Mouse (Mus musculus) embryonic facial prominence, embryonic 13.5 days (tissue): ENCODE data around the gene Klk10. TPM values are rescaled to one million over a fixed set of nuclear protein-coding genes. Genes with fewer than 3 reads are reported as not detected.
A peak's percentile ranks its signal among the peaks of the same experiment; 100 is the strongest.

Source experiments
- ATAC-seq: fragments of 200-750 bp; cut with Nextera tagmentation; 2 replicates; pipeline ENCODE4 v1.8.0; 2017; ENCODE audit warnings: low read depth; ENCODE audit not compliant: insufficient number of reproducible peaks, insufficient read depth, low FRiP score, low TSS enrichment
- H3K27ac ChIP-seq: fragments of 300-500 bp; sonication (generic); 2 replicates; pipeline ENCODE4 v1.5.1; 2015; ENCODE audit warnings: moderate library complexity, mild to moderate bottlenecking, inconsistent platforms
- H3K27me3 ChIP-seq: fragments of 300-500 bp; sonication (generic); 2 replicates; pipeline ENCODE4 v1.6.1; 2015; ENCODE audit warnings: mild to moderate bottlenecking, inconsistent platforms
- H3K36me3 ChIP-seq: fragments of 300-500 bp; sonication (generic); 2 replicates; pipeline ENCODE4 v1.6.1; 2015; ENCODE audit warnings: mild to moderate bottlenecking, inconsistent platforms
- H3K4me1 ChIP-seq: fragments of 300-500 bp; sonication (generic); 2 replicates; pipeline ENCODE4 v1.6.1; 2015; ENCODE audit warnings: inconsistent platforms
- H3K4me2 ChIP-seq: fragments of 300-500 bp; sonication (generic); 2 replicates; pipeline ENCODE4 v1.6.1; 2015; ENCODE audit warnings: moderate library complexity, mild to moderate bottlenecking, inconsistent platforms
- H3K4me3 ChIP-seq: fragments of 300-500 bp; sonication (generic); 2 replicates; pipeline ENCODE4 v1.5.1; 2015; ENCODE audit warnings: mild to moderate bottlenecking, inconsistent platforms
- H3K9ac ChIP-seq: fragments of 300-500 bp; sonication (generic); 2 replicates; pipeline ENCODE4 v1.6.1; 2015; ENCODE audit warnings: mild to moderate bottlenecking, inconsistent platforms
- H3K9me3 ChIP-seq: fragments of 300-500 bp; sonication (generic); 2 replicates; pipeline ENCODE4 v1.6.1; 2016; ENCODE audit warnings: inconsistent platforms
- WGBS: fragments of 180-500 bp; shearing (Covaris S2); methylation state at CpG from one replicate; pipeline ENCODE4 v1.1.7; 2015; ENCODE audit warnings: mixed read lengths; 5-methylcytosine and 5-hydroxymethylcytosine counted together
- polyA plus RNA-seq: library from polyadenylated mRNA; unstranded; fragments of >200 nt; fragmentation: Nextera tagmentation; extraction: Ambion mirVana; gene quantifications from 2 replicates; pipeline ENCODE4 v1.2.1, GENCODE M21; 2015

The Klk10 gene
- 3.0 and 3.6 TPM in 2 replicates for polyA plus RNA-seq

DNA sequence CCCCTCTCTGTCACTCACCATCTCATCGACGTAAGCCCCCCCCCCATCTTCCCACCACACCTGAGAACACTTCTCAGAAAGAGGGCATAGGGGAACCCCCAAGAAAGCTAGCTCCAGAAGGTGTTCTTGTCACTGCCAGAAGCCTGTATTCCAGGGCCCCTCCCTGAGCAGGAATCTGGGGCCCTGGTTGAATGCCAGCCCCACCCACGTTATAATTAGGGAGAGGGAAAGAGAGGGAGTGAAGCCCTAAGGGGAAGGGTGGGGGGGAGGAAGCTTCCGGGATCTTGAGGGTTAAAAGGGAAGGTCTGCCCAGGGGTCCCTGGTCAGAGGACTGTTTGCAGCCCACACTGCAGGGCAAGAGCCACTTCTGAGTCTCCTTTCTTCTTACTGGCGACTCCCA lies at the start of gene Klk10:
Gene Klk10 (plus strand): TSS at position 290 of the 400 bp plus-strand sequence.
- H3K27ac ChIP-seq, result no peak within 1 kb of the TSS

DNA sequence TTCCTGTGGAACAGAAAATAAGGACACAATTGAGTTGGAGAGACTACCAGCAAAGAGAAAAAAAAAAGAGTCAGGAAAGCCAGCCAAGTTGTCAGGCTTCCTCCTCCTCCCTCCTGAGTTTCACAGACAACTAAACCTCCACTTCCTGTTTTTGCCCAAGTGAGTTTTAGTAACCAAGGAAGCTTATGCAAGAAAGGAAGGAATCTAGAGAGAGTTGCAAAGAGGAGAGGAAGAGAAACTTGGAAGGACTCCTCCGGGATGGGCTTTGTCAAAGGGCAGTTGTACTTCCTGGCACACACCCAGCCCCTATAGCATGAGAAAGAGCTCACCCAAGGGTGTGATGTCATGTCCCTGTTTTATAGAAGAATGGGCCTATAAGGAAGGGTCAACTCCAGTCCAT lies 33.0 kb upstream of the Klk10 start:
- H3K27ac ChIP-seq, result no peak overlapping the region
- no peak for ATAC-seq
- 66% methylated on average over 1 of the region's 1 CpGs for WGBS
- H3K9ac ChIP-seq, result no peak overlapping the region
- H3K4me3 ChIP-seq, result no peak overlapping the region
- no peaks in the 10 kb centered on the region for H3K4me1 ChIP-seq
- no peaks in the 10 kb centered on the region for H3K36me3 ChIP-seq
- no peaks in the 10 kb centered on the region for H3K27me3 ChIP-seq
- no peak overlapping the region for H3K4me2 ChIP-seq
- no peaks in the 10 kb centered on the region for H3K9me3 ChIP-seq

More for the DNA sequence above, at the start of gene Klk10:
- 36% methylated on average over 5 of the region's 5 CpGs for WGBS
- H3K9me3 ChIP-seq, result no peaks in the 10 kb centered on the region
- H3K4me3 ChIP-seq, result no peak within 1 kb of the TSS
- peaks cover 15% of the 10 kb centered on the region for H3K4me1 ChIP-seq
- no peak for ATAC-seq
- no peak within 1 kb of the TSS for H3K4me2 ChIP-seq
- H3K36me3 ChIP-seq, result no peaks in the 10 kb centered on the region
- H3K27me3 ChIP-seq, result peaks cover 12% of the 10 kb centered on the region
- no peak within 1 kb of the TSS for H3K9ac ChIP-seq

DNA sequence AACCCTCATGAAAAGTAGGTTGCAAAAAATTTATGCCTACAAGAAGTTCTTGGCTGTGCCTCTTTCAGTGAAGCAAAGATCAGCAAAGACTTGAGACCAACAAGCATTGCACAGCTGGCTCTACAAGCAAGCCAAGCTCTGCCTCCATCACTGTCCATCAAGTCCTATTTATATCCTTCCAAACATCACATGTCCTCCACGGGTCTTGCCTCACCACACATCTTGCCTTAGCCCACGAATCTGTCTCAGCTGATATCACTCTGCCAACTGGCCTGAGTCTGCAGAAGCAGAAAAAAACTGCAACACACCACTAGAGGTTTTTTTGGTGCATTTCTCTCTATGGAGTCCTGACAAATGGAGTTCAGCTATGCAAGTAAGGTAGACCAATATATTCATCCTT lies 28.0 kb upstream of the Klk10 start:
- H3K4me2 ChIP-seq, result no peak overlapping the region
- no peaks in the 10 kb centered on the region for H3K9me3 ChIP-seq
- no peak for ATAC-seq
- no peaks in the 10 kb centered on the region for H3K36me3 ChIP-seq
- no peak overlapping the region for H3K9ac ChIP-seq
- no peak overlapping the region for H3K27ac ChIP-seq
- no peak overlapping the region for H3K4me3 ChIP-seq
- WGBS, result 62% methylated on average over 2 of the region's 2 CpGs
- no peaks in the 10 kb centered on the region for H3K27me3 ChIP-seq
- no peaks in the 10 kb centered on the region for H3K4me1 ChIP-seq

DNA sequence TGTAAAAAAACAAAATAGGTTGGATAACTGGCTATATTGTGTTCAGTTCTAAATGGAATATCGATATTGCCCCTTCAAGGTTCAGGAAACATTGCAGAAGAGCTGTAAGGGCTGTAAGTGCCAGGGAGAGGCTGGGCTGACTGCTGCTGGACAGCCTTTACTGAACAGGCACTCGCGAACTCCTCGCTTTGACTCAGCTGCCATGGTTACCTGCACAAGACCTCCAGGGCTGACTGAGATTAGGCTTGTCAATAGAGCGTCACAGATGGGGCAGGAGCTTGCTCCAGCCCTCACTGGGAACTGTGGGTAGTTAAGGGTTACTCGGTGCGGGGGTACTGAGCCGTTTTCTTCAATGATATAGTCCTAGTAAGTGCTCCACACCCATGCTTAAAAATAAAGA lies 14.4 kb upstream of the Klk10 start:
- no peak overlapping the region for H3K4me3 ChIP-seq
- H3K4me2 ChIP-seq, result no peak overlapping the region
- no peaks in the 10 kb centered on the region for H3K27me3 ChIP-seq
- H3K9me3 ChIP-seq, result no peaks in the 10 kb centered on the region
- no peaks in the 10 kb centered on the region for H3K36me3 ChIP-seq
- no peaks in the 10 kb centered on the region for H3K4me1 ChIP-seq
- no peak overlapping the region for H3K27ac ChIP-seq
- H3K9ac ChIP-seq, result no peak overlapping the region
- ATAC-seq, result no peak
- WGBS, result 43% methylated on average over 8 of the region's 8 CpGs

DNA sequence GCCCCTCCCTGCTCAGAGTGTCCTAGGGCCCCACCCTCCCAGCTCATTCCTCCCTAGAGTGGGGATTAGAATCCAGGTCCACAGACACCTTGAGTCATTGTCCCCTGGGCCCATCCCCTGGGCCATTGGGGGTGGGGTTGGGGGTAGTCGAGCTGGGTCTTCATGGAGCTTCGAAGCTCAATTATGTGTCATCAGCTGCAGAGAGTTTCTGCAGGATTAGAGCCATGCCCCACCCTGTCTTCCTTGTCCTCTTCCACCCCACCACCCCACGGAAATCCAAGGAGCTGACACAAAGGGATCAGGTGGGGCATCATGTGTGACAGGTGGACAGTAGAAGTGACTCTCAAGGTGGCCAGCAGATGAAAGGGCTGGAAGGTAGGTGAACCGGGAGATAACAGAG lies 12.2 kb upstream of the Klk10 start, which contains the start of gene Klk12:
Gene Klk12 (plus strand): TSS at position 301 of the 400 bp plus-strand sequence.
- no peak within 1 kb of the TSS for H3K4me3 ChIP-seq
- 74% methylated on average over 4 of the region's 4 CpGs for WGBS
- no peak within 1 kb of the TSS for H3K9ac ChIP-seq
- H3K4me1 ChIP-seq, result no peaks in the 10 kb centered on the region
- H3K4me2 ChIP-seq, result no peak within 1 kb of the TSS
- no peaks in the 10 kb centered on the region for H3K9me3 ChIP-seq
- no peaks in the 10 kb centered on the region for H3K27me3 ChIP-seq
- ATAC-seq, result no peak
- no peaks in the 10 kb centered on the region for H3K36me3 ChIP-seq
- H3K27ac ChIP-seq, result no peak within 1 kb of the TSS

DNA sequence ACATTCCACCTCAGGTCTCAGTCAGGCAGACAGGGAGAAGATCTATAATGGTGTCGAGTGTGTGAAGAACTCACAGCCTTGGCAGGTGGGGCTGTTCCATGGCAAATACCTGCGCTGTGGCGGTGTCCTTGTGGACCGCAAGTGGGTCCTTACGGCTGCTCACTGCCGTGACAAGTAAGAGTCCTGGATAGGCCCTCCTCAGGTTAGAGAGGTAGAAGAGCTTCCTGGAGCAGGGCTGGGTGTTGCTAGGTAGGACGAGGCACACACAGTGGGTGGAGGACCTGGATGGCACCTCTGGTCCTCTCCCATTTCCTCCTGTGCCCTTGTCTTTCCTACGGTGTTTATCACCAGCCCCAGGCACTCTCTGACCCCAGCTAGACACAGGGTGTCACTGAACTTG lies 11.2 kb upstream of the Klk10 start:
- WGBS, result 92% methylated on average over 8 of the region's 8 CpGs
- Histone ChIP-seq H3K4me1 (no peaks in the 10 kb centered on the region), H3K27me3 (no peaks in the 10 kb centered on the region), H3K9me3 (no peaks in the 10 kb centered on the region), H3K36me3 (no peaks in the 10 kb centered on the region), H3K4me3 (no peak overlapping the region), H3K27ac (no peak overlapping the region), H3K4me2 (no peak overlapping the region), H3K9ac (no peak overlapping the region)
- no peak for ATAC-seq

DNA sequence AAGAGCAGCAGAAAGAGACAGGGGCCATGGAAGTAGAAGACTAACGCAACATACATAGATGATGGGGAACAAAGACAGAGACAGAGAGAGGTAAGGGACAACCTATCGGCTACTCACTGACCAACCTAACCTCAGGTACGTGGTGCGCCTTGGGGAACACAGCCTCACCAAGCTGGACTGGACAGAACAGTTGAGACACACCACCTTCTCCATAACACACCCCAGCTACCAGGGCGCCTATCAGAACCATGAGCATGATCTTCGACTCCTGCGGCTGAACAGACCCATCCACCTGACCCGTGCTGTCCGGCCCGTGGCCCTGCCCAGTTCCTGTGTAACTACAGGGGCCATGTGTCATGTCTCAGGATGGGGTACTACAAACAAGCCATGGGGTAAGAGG lies 10.1 kb upstream of the Klk10 start:
- no peaks in the 10 kb centered on the region for H3K27me3 ChIP-seq
- WGBS, result 93% methylated on average over 10 of the region's 10 CpGs
- no peak overlapping the region for H3K4me3 ChIP-seq

DNA sequence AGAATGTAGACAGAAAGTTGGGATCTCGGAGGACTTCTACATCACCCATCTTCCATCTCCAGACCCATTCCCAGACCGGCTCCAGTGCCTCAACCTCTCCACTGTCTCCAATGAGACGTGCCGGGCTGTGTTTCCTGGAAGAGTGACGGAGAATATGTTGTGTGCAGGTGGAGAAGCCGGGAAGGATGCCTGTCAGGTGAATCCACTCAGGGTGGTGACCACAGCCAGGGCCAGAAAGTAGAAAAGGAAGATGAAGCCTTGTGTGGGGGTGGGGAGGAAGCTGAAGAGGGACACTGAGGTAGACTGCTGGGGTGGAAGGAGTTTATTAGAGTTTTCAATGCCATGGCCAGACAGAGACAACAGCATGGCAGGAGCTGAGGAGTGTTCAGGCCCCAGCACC lies 8.9 kb upstream of the Klk10 start:
- H3K9me3 ChIP-seq, result no peaks in the 10 kb centered on the region
- WGBS, result 93% methylated on average over 6 of the region's 6 CpGs

More for the DNA sequence above, 10.1 kb upstream of the Klk10 start:
- no peak overlapping the region for H3K27ac ChIP-seq
- ATAC-seq, result no peak
- no peak overlapping the region for H3K9ac ChIP-seq
- no peaks in the 10 kb centered on the region for H3K9me3 ChIP-seq
- no peak overlapping the region for H3K4me2 ChIP-seq
- no peaks in the 10 kb centered on the region for H3K36me3 ChIP-seq
- no peaks in the 10 kb centered on the region for H3K4me1 ChIP-seq

DNA sequence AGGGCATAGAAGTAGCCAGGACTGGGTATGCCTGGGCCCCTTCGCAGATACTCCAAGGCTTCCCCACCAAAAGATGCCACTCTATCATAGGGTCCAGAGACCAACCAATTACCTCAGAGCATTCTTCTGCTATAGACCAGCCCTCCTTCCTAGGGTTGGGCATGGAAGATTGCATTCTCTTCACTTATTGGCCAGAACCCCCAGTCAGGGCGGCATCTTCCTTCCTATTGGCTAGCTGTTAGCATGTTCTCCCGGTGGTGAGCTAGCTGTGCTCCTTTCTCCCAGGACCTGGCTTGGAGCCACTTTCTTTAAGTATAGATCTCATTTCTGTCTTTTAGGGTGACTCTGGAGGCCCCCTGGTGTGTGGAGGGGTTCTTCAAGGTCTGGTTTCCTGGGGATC lies 7.9 kb upstream of the Klk10 start:
- Histone ChIP-seq H3K9me3 (no peaks in the 10 kb centered on the region), H3K27me3 (no peaks in the 10 kb centered on the region), H3K36me3 (no peaks in the 10 kb centered on the region), H3K9ac (no peak overlapping the region), H3K27ac (no peak overlapping the region), H3K4me1 (no peaks in the 10 kb centered on the region), H3K4me2 (no peak overlapping the region), H3K4me3 (no peak overlapping the region)
- no peak for ATAC-seq
- 80% methylated on average over 3 of the region's 3 CpGs for WGBS

More for the DNA sequence above, 8.9 kb upstream of the Klk10 start:
- H3K36me3 ChIP-seq, result no peaks in the 10 kb centered on the region
- H3K4me2 ChIP-seq, result no peak overlapping the region
- H3K4me1 ChIP-seq, result no peaks in the 10 kb centered on the region
- H3K27ac ChIP-seq, result no peak overlapping the region
- no peak for ATAC-seq
- H3K9ac ChIP-seq, result no peak overlapping the region
- H3K4me3 ChIP-seq, result no peak overlapping the region
- H3K27me3 ChIP-seq, result no peaks in the 10 kb centered on the region

DNA sequence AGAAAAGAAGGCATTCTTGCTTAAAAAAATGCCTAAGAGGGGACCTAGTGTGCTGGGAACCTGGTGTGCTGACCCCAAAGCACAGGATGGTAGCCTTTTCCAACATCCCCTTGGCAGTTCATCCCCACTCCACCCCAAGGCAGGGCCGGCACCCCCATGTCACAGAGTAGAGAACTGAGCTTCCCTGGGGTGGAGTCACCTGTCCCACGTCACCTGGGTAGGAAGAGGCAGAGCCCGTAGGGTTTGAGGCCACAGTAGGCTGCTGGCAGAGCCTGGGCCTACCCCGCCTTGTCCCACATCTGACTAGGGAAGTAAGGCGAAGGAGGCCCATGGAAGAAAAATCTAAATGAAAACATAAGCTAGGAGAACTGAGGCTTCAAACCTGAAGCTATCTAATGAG lies 6.5 kb upstream of the Klk10 start, which contains the start of gene Klk11:
Gene Klk11 (plus strand): TSS at position 241 of the 400 bp plus-strand sequence.
- Histone ChIP-seq H3K27ac (peak within 1 kb of the TSS; percentile 69), H3K9ac (no peak within 1 kb of the TSS; the same call in 1 of the 2 replicates), H3K9me3 (no peaks in the 10 kb centered on the region), H3K27me3 (no peaks in the 10 kb centered on the region), H3K4me2 (no peak within 1 kb of the TSS), H3K4me3 (no peak within 1 kb of the TSS), H3K4me1 (no peaks in the 10 kb centered on the region), H3K36me3 (no peaks in the 10 kb centered on the region)
- 88% methylated on average over 5 of the region's 5 CpGs for WGBS
- no peak for ATAC-seq

DNA sequence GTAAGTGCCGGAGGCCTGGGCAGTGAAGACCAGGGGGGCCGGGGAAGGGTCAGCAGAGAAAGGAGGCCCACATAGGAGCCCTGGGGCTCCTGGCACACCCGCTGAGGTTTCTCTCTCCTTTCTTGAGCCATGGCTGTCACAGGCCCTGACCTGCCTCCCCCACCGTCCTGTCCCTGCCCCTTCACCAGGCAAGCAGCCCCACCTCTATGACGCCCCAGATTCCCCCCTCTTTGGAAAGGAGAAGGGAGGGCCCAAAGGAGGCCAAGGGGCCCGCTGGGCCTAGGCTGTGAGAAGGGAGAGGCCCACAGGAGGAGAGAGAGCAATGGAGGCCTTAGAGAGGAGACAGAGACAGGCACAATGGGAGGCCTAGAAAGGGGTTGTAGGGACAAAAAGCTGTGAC lies 6.0 kb upstream of the Klk10 start:
- ATAC-seq, result no peak
- peak overlapping the region; percentile 69 for H3K27ac ChIP-seq
- no peaks in the 10 kb centered on the region for H3K27me3 ChIP-seq

DNA sequence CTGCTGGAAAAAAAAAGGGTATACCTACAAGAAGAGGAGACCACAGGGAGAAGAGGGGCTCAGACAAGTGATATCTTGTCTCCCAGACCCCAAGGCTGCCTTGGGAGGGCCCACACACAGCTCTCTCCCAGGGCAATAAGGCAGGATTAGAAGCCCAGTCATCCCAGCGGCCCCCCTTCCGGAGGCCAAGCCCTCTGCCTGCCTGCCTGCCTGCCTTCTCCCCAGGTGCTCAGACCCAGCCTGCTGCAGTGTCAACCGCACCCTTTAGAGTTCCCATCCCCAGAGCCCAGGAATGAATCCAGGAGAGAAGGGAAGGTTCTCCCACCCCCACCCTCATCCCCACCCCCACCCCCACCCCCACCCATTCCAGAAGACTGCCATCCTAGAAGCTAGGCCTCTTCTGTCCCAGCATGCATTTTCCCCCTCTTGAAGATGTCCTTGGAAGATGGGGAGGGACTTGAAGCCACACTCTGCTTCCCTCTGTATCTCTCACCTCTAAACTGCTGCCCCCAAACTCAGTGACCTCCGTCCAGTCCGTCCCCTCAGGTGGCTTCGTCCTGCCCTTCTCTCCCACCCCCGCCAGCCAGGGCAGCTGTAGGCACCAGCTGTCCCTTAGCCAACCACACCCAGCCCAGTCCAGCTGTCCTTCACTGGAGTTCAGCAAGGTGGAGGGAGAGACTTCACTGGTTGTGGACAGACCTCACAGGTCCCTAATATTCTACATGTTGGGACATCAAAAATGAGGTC lies 5.4 kb upstream of the Klk10 start:
- ATAC-seq, result no peak
- 45% methylated on average over 6 of the region's 7 CpGs for WGBS
- Histone ChIP-seq H3K4me2 (no peak overlapping the region), H3K9ac (no peak overlapping the region), H3K27me3 (no peaks in the 10 kb centered on the region), H3K27ac (peak overlapping the region; percentile 69), H3K9me3 (no peaks in the 10 kb centered on the region), H3K4me3 (no peak overlapping the region), H3K4me1 (no peaks in the 10 kb centered on the region), H3K36me3 (no peaks in the 10 kb centered on the region)

More for the DNA sequence above, 6.0 kb upstream of the Klk10 start:
- H3K4me3 ChIP-seq, result no peak overlapping the region
- H3K36me3 ChIP-seq, result no peaks in the 10 kb centered on the region
- no peak overlapping the region; the same call in 1 of the 2 replicates for H3K9ac ChIP-seq
- WGBS, result 41% methylated on average over 6 of the region's 6 CpGs
- no peaks in the 10 kb centered on the region for H3K9me3 ChIP-seq
- no peaks in the 10 kb centered on the region for H3K4me1 ChIP-seq
- no peak overlapping the region for H3K4me2 ChIP-seq
